Mouse (Mus musculus) stomach, embryonic 16.5 days (tissue): ENCODE measurements around the gene 5830411N06Rik. TPM values are rescaled to one million over a fixed set of nuclear protein-coding genes. Genes with fewer than 3 reads are reported as not detected.

ENCODE experiments used
- ATAC-seq: fragments of 200-750 bp; cut with Nextera tagmentation; 2 replicates; pipeline ENCODE4 v1.8.0; 2017; ENCODE audit warnings: moderate number of reproducible peaks, moderate TSS enrichment; ENCODE audit not compliant: insufficient read depth, low FRiP score
- H3K27ac ChIP-seq: fragments of 300-500 bp; sonication (generic); 2 replicates; pipeline ENCODE4 v1.5.1; 2014; ENCODE audit warnings: low read length
- H3K27me3 ChIP-seq: fragments of 300-500 bp; sonication (generic); 2 replicates; pipeline ENCODE4 v1.6.1; 2014; ENCODE audit warnings: low read length, control low read depth, mixed read lengths; ENCODE audit not compliant: control insufficient read depth, insufficient read depth
- H3K36me3 ChIP-seq: fragments of 300-500 bp; sonication (generic); 2 replicates; pipeline ENCODE4 v1.6.1; 2014; ENCODE audit warnings: low read length; ENCODE audit not compliant: control insufficient read depth, insufficient read depth
- H3K4me1 ChIP-seq: fragments of 300-500 bp; sonication (generic); 2 replicates; pipeline ENCODE4 v1.6.1; 2014; ENCODE audit warnings: low read length, control low read depth, mixed read lengths; ENCODE audit not compliant: control insufficient read depth, insufficient read depth
- H3K4me2 ChIP-seq: fragments of 300-500 bp; sonication (generic); 2 replicates; pipeline ENCODE4 v1.6.1; 2014; ENCODE audit warnings: low read depth, low read length, mixed read lengths
- H3K4me3 ChIP-seq: fragments of 300-500 bp; sonication (generic); replicated peaks from 2 replicates; pipeline ENCODE4 v1.5.1; 2014; ENCODE audit warnings: mild to moderate bottlenecking, low read length
- H3K9ac ChIP-seq: fragments of 300-500 bp; sonication (generic); 2 replicates; pipeline ENCODE4 v1.6.1; 2014; ENCODE audit warnings: low read length
- H3K9me3 ChIP-seq: fragments of 300-500 bp; sonication (generic); replicated peaks from 2 replicates; pipeline ENCODE4 v1.6.1; 2016; ENCODE audit warnings: low read length, control low read depth; ENCODE audit not compliant: control insufficient read depth
- WGBS: fragments of 180-500 bp; shearing (Covaris S2); extraction: QIAGEN DNeasy Blood & Tissue Kit; methylation state at CpG from one replicate; pipeline ENCODE4 v1.1.7; 2014; 5-methylcytosine and 5-hydroxymethylcytosine counted together
- polyA plus RNA-seq: library from polyadenylated mRNA; unstranded; fragments of >200 nt; fragmentation: Nextera tagmentation; extraction: Ambion mirVana; gene quantifications from 2 replicates; pipeline ENCODE4 v1.2.1, GENCODE M21; 2015

Gene 5830411N06Rik
- polyA plus RNA-seq, 1 experiment from 2014 or later = not detected

DNA sequence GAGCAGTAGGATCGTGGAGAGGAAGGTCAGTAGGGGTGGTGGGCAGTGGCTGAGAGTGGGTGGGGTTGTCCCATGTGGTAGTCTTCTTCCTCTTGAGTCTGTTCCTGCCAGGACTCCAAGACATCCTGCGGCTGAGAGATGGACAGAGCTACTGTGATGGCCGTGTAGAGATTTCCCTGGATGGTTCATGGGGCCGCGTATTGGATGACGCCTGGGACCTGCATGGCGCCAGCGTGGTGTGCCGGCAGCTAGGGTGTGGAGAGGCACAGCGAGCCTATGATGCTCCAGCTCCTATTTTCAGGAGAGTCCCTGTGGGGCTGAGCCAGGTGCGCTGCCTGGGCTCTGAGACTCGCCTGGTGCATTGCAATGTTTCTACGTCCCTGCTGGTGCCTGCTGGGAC lies 22.9 kb upstream of the 5830411N06Rik start:
- 85% methylated on average over 13 of the region's 13 CpGs for WGBS
- no peak overlapping the region for H3K4me2 ChIP-seq
- H3K36me3 ChIP-seq = no peaks in the 10 kb centered on the region
- no peak for ATAC-seq
- no peak overlapping the region for H3K9ac ChIP-seq
- no peaks in the 10 kb centered on the region for H3K9me3 ChIP-seq
- no peak overlapping the region for H3K27ac ChIP-seq
- no peak overlapping the region for H3K4me3 ChIP-seq
- no peaks in the 10 kb centered on the region for H3K4me1 ChIP-seq
- H3K27me3 ChIP-seq = no peaks in the 10 kb centered on the region

DNA sequence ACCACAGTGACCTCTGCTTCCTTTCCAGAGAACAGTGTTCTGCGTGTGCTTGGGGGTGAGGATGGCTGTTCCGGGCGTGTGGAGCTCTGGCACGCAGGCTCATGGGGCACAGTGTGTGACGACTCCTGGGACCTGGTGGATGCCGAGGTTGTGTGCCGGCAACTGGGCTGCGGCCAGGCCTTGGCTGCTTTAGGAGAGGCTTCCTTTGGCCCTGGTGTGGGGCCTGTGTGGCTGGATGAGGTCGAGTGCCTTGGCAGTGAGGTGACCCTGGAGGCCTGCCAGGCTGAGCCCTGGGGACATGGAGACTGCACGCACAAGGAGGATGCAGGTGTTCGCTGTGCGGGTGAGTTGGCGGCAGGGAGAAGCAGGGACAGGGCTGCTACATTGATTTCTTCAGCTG lies 18.6 kb upstream of the 5830411N06Rik start:
- ATAC-seq = no peak
- Histone ChIP-seq H3K27me3 (no peaks in the 10 kb centered on the region), H3K9ac (no peak overlapping the region), H3K4me3 (no peak overlapping the region), H3K36me3 (no peaks in the 10 kb centered on the region), H3K9me3 (no peaks in the 10 kb centered on the region), H3K4me2 (no peak overlapping the region), H3K4me1 (no peaks in the 10 kb centered on the region), H3K27ac (no peak overlapping the region)
- WGBS = 76% methylated on average over 13 of the region's 13 CpGs

DNA sequence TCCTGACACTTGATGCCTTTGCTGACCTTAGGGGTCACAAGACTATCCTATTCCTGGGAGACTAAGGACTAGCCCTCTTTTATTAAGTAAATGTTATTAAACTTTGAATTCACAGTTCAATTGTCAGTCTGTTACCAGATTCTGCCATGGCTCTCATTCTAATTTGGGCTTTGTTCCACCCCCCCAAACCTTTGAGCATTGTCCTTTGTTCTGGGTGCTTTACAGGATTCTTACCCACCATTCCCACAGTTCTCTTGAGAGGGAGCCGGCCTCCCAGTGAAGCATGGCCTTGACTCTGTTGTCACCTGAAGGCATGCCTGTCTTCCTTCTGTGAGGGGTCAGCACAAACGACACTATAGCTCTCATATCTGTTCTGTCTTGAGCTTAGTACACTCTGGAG lies 16.1 kb upstream of the 5830411N06Rik start:
- Histone ChIP-seq H3K27me3 (no peaks in the 10 kb centered on the region), H3K4me3 (no peak overlapping the region), H3K36me3 (no peaks in the 10 kb centered on the region), H3K4me1 (no peaks in the 10 kb centered on the region), H3K9ac (no peak overlapping the region), H3K9me3 (no peaks in the 10 kb centered on the region), H3K27ac (no peak overlapping the region), H3K4me2 (no peak overlapping the region)
- ATAC-seq = no peak
- 71% methylated on average over 2 of the region's 2 CpGs for WGBS

DNA sequence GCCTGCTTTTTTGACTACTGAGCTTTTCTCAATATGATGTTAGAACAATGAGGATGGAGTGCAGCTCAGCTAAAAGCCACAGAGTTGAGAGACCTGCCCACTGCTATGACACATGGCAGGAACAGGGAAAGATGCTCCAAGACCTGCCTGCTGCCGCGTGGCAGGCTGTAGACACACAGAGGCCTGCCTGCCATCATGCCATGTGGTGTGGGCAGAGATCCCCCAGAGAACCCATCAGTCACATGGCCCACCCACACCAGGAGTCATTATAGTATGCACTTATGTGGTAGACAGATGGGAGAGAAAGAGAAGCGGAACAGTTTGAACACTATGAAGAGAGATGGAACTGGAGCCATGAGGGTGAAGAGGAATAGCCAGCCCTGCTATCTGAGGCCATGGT lies 13.4 kb upstream of the 5830411N06Rik start:
- WGBS = 90% methylated on average over 3 of the region's 3 CpGs
- Histone ChIP-seq H3K4me3 (no peak overlapping the region), H3K4me1 (no peaks in the 10 kb centered on the region), H3K9me3 (no peaks in the 10 kb centered on the region), H3K9ac (no peak overlapping the region), H3K27me3 (no peaks in the 10 kb centered on the region), H3K36me3 (no peaks in the 10 kb centered on the region), H3K27ac (no peak overlapping the region), H3K4me2 (no peak overlapping the region)
- ATAC-seq = no peak

DNA sequence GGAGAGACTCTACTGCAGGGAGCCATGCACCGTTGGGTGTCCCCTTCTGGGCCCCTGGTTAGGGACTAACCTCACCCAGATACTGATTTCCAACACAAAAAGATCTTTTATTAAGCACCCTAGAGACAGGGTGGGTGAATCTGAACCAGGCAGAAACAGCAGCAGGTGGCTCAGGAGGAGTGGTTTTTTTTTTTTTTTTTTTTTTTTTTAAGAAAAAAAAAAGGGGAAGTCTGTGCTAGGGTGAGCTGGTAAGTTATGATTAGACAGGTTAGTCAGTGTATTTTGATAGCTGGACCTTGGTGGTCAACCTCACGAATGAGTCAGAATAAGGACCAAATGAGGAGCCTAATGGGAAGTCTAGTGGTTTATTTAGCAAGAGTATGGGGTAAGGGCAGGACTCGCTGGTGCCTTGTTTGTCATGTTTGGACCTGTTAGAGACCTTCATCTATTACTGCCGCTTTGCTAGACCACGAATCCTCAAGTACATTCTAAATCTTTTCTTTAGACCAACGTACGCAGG lies 6.8 kb downstream of the 5830411N06Rik start:
- ATAC-seq = no peak
- Histone ChIP-seq H3K27ac (no peak overlapping the region), H3K4me2 (no peak overlapping the region), H3K4me1 (no peaks in the 10 kb centered on the region), H3K9me3 (no peaks in the 10 kb centered on the region), H3K9ac (no peak overlapping the region), H3K27me3 (no peaks in the 10 kb centered on the region), H3K36me3 (no peaks in the 10 kb centered on the region), H3K4me3 (no peak overlapping the region)
- WGBS = 77% methylated on average over 7 of the region's 7 CpGs

DNA sequence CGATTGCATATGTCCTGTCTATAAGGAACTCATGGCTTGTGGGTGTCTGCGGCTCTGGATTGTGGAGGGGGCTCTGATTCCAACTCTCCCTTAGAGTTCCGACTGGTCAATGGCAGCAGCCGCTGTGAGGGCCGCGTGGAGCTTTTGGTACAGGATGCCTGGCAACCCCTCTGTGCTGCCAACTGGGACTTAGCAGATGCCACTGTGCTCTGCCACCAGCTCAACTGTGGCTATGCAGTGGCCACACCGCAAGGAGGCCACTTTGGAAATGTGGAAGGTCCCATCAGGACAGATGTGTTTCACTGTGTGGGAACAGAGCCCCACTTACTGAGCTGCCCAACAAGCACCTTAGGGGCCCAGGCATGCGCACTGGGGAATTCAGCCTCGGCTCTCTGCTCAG lies 48.7 kb downstream of the 5830411N06Rik start:
- WGBS = 83% methylated on average over 9 of the region's 9 CpGs
- Histone ChIP-seq H3K9ac (no peak overlapping the region), H3K27me3 (no peaks in the 10 kb centered on the region), H3K4me2 (no peak overlapping the region), H3K36me3 (no peaks in the 10 kb centered on the region), H3K9me3 (no peaks in the 10 kb centered on the region), H3K27ac (no peak overlapping the region), H3K4me3 (no peak overlapping the region), H3K4me1 (no peaks in the 10 kb centered on the region)
- no peak for ATAC-seq

DNA sequence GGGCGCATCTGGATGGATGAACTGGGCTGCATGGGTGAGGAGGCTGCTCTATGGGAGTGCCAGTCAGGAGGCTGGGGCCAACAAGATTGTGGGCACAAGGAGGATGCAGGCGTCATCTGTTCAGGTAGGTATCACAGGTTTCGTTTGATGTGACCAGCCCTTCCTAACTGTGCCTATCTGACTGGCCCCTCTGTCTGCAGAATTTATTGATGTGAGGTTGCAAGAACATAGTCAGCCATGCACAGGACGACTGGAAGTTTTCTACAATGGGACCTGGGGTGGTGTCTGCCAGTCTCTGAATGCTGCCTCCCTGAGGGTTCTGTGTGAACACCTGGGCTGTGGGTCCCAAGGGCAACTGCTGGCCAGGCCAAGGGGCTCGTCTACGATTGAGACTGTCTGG lies 49.8 kb downstream of the 5830411N06Rik start:
- no peaks in the 10 kb centered on the region for H3K9me3 ChIP-seq
- no peak overlapping the region for H3K4me3 ChIP-seq
- ATAC-seq = no peak
- no peaks in the 10 kb centered on the region for H3K36me3 ChIP-seq
- H3K27me3 ChIP-seq = no peaks in the 10 kb centered on the region
- 76% methylated on average over 6 of the region's 6 CpGs for WGBS
- H3K27ac ChIP-seq = no peak overlapping the region
- no peaks in the 10 kb centered on the region for H3K4me1 ChIP-seq
- H3K4me2 ChIP-seq = no peak overlapping the region
- H3K9ac ChIP-seq = no peak overlapping the region

DNA sequence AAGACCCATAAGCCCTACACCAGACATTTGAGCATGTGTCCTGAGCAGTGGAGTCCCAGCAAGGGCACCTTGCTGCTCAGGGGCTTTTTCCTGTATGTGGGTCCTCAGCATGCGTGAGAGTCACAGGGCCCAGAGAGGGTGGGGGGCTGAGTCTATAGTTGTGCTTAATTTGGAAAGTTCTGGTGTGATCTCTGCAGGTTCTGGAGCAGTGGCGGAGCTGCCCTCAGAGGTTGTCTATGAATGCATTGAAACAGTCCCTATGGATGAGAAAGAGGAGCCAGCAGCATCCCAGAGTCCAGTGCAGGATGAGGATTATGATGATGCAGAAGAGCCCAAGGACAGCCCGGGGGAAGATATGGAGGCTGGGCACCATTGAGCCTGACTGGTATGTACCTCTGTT lies 52.3 kb downstream of the 5830411N06Rik start:
- no peak overlapping the region for H3K9ac ChIP-seq
- H3K4me1 ChIP-seq = no peaks in the 10 kb centered on the region
- WGBS = 90% methylated on average over 3 of the region's 3 CpGs
- no peaks in the 10 kb centered on the region for H3K9me3 ChIP-seq
- H3K36me3 ChIP-seq = no peaks in the 10 kb centered on the region
- no peaks in the 10 kb centered on the region for H3K27me3 ChIP-seq
- no peak overlapping the region for H3K4me3 ChIP-seq
- no peak for ATAC-seq
- no peak overlapping the region for H3K27ac ChIP-seq
- no peak overlapping the region for H3K4me2 ChIP-seq

DNA sequence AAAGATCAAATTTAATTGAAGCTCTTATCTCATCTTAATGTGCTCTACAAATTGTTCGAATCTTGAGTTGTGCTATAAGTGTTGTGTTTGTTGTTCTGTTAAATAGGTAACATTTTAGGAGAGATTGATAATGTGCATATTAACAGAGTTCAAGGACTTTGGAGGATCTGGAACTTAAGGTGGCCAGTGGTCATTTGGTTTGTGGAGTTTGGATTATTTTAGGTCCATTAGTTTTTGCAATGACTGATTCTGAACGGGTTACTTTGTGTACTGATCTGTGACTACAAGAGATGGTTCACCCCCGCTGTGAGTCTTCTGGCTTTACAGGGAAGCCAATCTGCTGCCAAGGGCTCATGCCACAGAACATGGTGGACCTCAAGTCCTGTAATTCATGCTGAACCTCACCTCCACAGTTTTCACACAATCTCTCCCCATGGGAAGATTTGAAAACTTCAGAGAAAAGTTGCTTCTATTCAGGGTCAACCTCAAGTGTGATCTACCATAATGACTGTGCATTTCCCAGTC lies 72.8 kb downstream of the 5830411N06Rik start:
- 87% methylated on average over 3 of the region's 3 CpGs for WGBS
- no peaks in the 10 kb centered on the region for H3K36me3 ChIP-seq
- H3K9me3 ChIP-seq = no peaks in the 10 kb centered on the region
- H3K27ac ChIP-seq = no peak overlapping the region
- H3K4me3 ChIP-seq = no peak overlapping the region
- no peak overlapping the region for H3K9ac ChIP-seq
- H3K4me2 ChIP-seq = no peak overlapping the region
- H3K27me3 ChIP-seq = no peaks in the 10 kb centered on the region
- ATAC-seq = no peak
- no peaks in the 10 kb centered on the region for H3K4me1 ChIP-seq

DNA sequence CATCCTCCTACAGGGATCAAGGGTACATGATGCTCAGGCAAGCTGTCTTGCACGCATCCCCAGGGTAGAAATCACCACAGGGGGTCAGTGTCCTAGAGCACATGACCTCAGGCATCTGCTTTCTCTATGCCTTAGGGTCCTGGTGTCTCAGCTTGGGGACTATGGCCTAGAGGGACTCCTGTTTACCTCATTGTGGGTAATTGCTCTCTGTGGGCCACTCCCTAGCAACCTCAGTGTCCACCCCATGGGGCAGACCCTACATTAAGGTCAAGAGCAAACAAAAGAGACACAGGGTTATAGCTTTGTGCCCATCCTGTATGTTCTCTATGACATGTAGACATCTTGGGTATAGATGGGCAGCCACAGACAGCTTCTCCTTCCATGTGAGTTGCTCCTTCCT lies 73.5 kb downstream of the 5830411N06Rik start, which contains the start of gene Olfr525:
TSS of gene Olfr525 (plus strand) at position 301 of the 400 bp plus-strand sequence.
- no peak for ATAC-seq
- 62% methylated on average over 1 of the region's 1 CpGs for WGBS

More for the DNA sequence above, 73.5 kb downstream of the 5830411N06Rik start, which contains the start of gene Olfr525:
- no peaks in the 10 kb centered on the region for H3K9me3 ChIP-seq
- no peaks in the 10 kb centered on the region for H3K27me3 ChIP-seq
- H3K4me2 ChIP-seq = no peak within 1 kb of the TSS
- no peak within 1 kb of the TSS for H3K9ac ChIP-seq
- no peaks in the 10 kb centered on the region for H3K4me1 ChIP-seq
- H3K4me3 ChIP-seq = no peak within 1 kb of the TSS
- no peaks in the 10 kb centered on the region for H3K36me3 ChIP-seq
- no peak within 1 kb of the TSS for H3K27ac ChIP-seq
